Mouse (Mus musculus) forebrain, embryonic 15.5 days (tissue): ENCODE results near the gene Chadl. TPM values are rescaled to one million over a fixed set of nuclear protein-coding genes. Genes with fewer than 3 reads are reported as not detected.

Experiments used
- ATAC-seq: fragments of 200-750 bp; cut with Nextera tagmentation; replicated peaks from 2 replicates; pipeline ENCODE4 v1.8.0; 2017; ENCODE audit warnings: mild to moderate bottlenecking, moderate TSS enrichment, moderate library complexity
- H3K27ac ChIP-seq: fragments of 300-500 bp; sonication (generic); replicated peaks from 2 replicates; pipeline ENCODE4 v1.5.1; 2015; ENCODE audit warnings: mild to moderate bottlenecking, inconsistent platforms
- H3K27me3 ChIP-seq: fragments of 300-500 bp; sonication (generic); 2 replicates; pipeline ENCODE4 v1.6.1; 2015; ENCODE audit warnings: inconsistent platforms
- H3K36me3 ChIP-seq: fragments of 300-500 bp; sonication (generic); 2 replicates; pipeline ENCODE4 v1.6.1; 2015; ENCODE audit warnings: mild to moderate bottlenecking, inconsistent platforms
- H3K4me1 ChIP-seq: fragments of 300-500 bp; sonication (generic); 2 replicates; pipeline ENCODE4 v1.6.1; 2015; ENCODE audit warnings: inconsistent platforms
- H3K4me2 ChIP-seq: fragments of 300-500 bp; sonication (generic); replicated peaks from 2 replicates; pipeline ENCODE4 v1.6.1; 2015; ENCODE audit warnings: mild to moderate bottlenecking, inconsistent platforms
- H3K4me3 ChIP-seq: fragments of 300-500 bp; sonication (generic); 2 replicates; pipeline ENCODE4 v1.5.1; 2015; ENCODE audit warnings: mild to moderate bottlenecking, inconsistent platforms
- H3K9ac ChIP-seq: fragments of 300-500 bp; sonication (generic); replicated peaks from 2 replicates; pipeline ENCODE4 v1.6.1; 2015; ENCODE audit warnings: mild to moderate bottlenecking, inconsistent platforms
- H3K9me3 ChIP-seq: fragments of 300-500 bp; sonication (generic); 2 replicates; pipeline ENCODE4 v1.6.1; 2016; ENCODE audit warnings: inconsistent platforms
- WGBS: fragments of 180-500 bp; shearing (Covaris S2); methylation state at CpG from one replicate; pipeline ENCODE4 v1.1.7; 2015; ENCODE audit warnings: mixed read lengths; 5-methylcytosine and 5-hydroxymethylcytosine counted together
- polyA plus RNA-seq: library from polyadenylated mRNA; unstranded; fragments of >200 nt; fragmentation: Nextera tagmentation; extraction: Ambion mirVana; gene quantifications from 2 replicates; pipeline ENCODE4 v1.2.1, GENCODE M21; 2015

The Chadl gene
- polyA plus RNA-seq, 1 experiment from 2014 or later = 20.1 TPM

DNA sequence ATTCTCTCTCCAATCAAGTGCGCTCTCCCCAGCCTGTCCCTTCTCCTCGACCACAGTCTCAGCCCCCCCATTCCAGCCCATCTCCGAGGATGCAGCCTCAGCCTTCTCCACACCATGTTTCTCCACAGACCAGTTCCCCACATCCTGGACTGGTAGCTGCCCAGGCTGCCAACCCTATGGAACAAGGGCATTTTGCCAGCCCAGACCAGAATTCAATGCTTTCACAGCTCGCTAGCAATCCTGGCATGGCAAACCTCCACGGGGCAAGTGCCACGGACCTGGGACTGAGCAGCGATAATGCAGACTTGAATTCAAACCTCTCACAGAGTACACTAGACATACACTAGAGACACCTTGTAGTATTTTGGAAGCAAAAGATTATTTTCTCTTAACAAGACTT is 46.5 kb downstream of the Chadl start:
- Histone ChIP-seq H3K36me3 (peaks cover 59% of the 10 kb centered on the region), H3K9me3 (no peaks in the 10 kb centered on the region), H3K27me3 (no peaks in the 10 kb centered on the region), H3K4me1 (no peaks in the 10 kb centered on the region), H3K27ac (no peak overlapping the region), H3K4me2 (no peak overlapping the region), H3K9ac (no peak overlapping the region), H3K4me3 (no peak overlapping the region)
- WGBS = 77% methylated on average over 7 of the region's 7 CpGs
- ATAC-seq = no peak

DNA sequence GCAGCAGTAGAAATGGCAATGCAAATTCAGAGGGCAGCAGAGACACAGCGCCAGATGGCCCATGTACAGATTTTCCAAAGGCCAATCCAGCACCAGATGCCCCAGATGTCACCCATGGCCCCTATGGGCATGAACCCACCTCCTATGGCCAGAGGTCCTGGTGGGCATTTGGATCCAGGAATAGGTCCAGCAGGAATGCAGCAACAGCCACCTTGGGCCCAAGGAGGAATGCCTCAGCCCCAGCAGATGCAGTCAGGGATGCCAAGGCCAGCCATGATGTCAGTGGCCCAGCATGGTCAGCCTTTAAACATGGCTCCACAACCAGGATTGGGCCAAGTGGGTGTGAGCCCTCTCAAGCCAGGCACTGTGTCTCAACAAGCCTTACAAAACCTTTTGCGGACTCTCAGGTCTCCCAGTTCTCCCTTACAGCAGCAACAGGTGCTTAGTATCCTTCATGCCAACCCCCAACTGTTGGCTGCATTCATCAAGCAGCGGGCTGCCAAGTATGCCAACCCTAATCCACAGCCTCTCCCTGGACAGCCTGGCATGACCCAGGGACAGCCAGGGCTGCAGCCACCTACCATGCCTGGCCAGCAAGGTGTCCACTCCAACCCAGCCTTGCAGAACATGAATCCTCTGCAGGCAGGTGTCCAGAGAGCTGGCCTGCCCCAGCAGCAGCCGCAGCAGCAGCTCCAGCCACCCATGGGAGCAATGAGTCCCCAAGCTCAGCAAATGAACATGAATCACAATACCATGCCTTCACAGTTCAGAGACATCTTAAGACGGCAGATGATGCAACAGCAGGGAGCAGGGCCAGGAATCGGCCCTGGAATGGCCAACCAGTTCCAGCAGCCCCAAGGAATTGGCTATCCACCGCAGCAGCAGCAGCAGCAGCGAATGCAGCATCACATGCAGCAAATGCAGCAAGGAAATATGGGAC is 47.3 kb downstream of the Chadl start:
- 96% methylated on average over 8 of the region's 8 CpGs for WGBS
- H3K36me3 ChIP-seq = peaks cover 68% of the 10 kb centered on the region

More for the DNA sequence above, 47.3 kb downstream of the Chadl start:
- no peak overlapping the region for H3K9ac ChIP-seq
- H3K9me3 ChIP-seq = no peaks in the 10 kb centered on the region
- no peak overlapping the region for H3K4me3 ChIP-seq
- no peaks in the 10 kb centered on the region for H3K27me3 ChIP-seq
- no peaks in the 10 kb centered on the region for H3K4me1 ChIP-seq
- ATAC-seq = no peak
- H3K27ac ChIP-seq = no peak overlapping the region
- no peak overlapping the region for H3K4me2 ChIP-seq

Other genes with a start within 250 kb of the Chadl start
- 492 and 524 TPM in 2 replicates for gene Rbx1, start 231.0 kb downstream of the Chadl start, polyA plus RNA-seq
- gene Ep300, start 111.9 kb downstream of the Chadl start, polyA plus RNA-seq = 18.4 and 21.9 TPM in 2 replicates
- 31.6 and 31.9 TPM in 2 replicates for gene L3mbtl2, start 33.4 kb downstream of the Chadl start, polyA plus RNA-seq
- gene Zc3h7b, start 47.8 kb upstream of the Chadl start, polyA plus RNA-seq = 50.2 and 50.7 TPM in 2 replicates
- gene Rangap1, start 48.2 kb upstream of the Chadl start, polyA plus RNA-seq = 130 and 131 TPM in 2 replicates
- 31.9 and 32.6 TPM in 2 replicates for gene Tef, start 105.1 kb upstream of the Chadl start, polyA plus RNA-seq
- 20.2 and 21.1 TPM in 2 replicates for gene Tob2, start 161.5 kb upstream of the Chadl start, polyA plus RNA-seq
- gene Phf5a, start 174.6 kb upstream of the Chadl start, polyA plus RNA-seq = 124 and 128 TPM in 2 replicates
- 243 and 244 TPM in 2 replicates for gene Aco2, start 175.0 kb upstream of the Chadl start, polyA plus RNA-seq
- 89.8 and 91.2 TPM in 2 replicates for gene Polr3h, start 229.0 kb upstream of the Chadl start, polyA plus RNA-seq
- gene Csdc2, start 239.5 kb upstream of the Chadl start, polyA plus RNA-seq = 130 and 133 TPM in 2 replicates